Mouse (Mus musculus): Measurements from ENCODE around the gene Pgd.
"Not testable (repeated sequence)": the region's sequence is repeated elsewhere in the genome, so short reads cannot be mapped to it uniquely, and the experiment has no call there.

Pgd gene

DNA sequence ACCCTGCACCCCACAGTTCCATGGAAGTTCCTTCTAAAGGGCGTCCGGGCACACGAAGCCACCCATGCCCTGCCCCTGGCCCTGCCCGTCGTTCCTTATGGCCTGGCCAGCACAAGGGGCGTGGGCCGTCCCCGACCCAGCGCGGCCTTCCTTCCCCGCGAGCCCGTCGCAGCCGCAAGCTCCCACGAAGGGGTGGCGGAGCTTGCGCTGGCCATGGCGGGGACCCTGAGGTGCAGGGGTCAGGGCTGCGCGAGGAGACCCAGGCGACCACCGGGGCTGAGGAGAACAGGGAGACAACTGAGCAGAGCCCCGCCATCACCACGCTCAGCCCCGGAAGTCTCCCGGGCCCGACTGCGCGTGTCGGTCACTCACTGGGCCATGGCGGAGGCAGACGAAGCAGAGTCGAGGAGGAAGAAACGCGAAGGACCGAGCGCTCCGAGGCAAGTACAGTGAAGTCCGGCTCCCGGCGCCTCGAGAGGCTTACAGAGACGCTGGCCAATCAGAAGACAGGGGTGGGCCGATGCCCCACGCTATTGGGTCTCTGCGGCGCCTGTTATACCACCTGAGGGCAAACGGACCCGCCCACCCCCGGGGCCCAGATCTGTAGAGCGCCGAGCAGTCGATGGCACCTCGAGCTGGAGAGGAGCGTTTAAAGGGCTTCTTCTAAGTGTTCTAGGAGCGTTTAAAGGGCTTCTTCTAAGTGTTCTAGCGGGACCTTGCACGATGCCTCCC lies at the start of gene Pgd:
Pgd (minus strand) TSS at position 557 of the 732 bp plus-strand sequence.
- peak; percentile 98 for DNase-seq

DNA sequence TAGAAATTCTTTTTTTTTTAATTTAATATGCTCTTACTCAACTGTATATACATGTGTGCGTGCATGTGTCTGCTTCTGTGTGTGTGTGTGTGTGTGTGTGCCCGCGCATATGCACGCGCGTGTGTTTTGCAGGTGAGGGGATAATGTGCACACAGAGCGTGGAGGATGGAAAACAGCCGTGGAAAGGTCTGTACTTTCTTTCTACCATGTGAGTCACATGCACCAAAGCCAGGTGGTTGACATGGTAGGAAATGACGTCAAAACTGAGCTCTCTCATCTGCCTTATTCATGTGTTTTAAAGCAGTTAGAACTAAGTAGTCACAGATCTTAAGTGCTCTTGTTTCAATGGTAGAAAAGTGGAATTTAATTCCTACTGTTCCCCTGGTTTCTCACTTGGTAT lies 49.4 kb upstream of the Pgd start:
- DNase-seq = no peak

DNA sequence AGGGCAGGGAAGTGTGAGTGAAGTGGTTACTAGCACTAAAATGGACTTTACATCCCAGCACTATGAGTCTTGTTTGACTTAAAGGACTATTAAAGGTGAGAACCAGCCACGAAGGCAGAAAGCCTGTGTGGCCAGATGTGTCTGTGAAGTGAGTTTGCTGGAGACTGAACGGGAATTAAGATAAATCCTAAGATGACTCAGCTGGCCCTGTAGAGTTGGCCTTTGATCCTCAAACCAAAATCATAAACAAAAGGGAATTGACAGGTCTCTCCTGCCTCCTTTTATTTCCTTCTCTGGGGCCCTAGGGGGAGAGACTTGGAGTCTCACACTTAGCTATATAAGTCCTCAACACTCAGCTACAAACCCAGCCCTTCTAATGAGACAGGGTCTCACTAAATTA lies 48.8 kb upstream of the Pgd start:
- DNase-seq = no peak

DNA sequence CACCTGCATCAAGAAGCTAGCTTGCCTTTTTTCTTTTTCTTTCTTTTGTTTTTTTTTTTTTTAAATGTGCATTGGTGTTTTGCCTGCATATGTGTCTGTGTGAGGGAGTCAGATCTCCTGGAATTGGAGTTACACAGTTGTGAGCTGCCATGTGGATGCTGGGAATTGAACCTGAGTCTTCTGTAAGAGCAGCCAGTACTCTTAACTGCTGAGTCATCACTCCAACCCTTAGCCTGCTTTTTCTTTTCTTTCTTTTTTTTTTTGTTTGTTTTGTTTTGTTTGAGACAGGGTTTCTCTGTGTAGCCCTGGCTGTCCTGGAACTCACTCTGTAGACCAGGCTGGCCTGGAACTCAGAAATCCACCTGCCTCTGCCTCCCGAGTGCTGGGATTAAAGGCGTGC lies 47.9 kb upstream of the Pgd start:
- DNase-seq = not testable (repeated sequence)

DNA sequence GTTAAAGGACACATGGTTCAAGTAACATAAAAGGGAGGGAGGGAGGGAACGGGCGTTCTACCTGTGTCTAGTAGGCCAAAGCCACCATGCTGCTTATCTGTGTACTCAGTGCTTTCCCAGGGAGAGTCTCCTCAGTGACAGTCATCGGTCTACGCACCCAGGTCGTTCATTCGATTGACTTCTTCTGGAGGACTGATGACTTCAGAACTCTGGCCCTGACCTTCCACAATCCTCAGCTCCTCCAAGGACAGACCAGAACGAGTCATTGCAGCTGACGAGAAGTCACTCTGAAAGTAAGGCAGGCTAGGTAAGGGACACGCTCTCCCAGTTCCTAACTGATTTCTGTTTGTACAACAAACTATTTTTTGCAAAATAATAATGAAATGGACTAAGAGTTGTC lies 46.9 kb upstream of the Pgd start:
- no peak for DNase-seq

DNA sequence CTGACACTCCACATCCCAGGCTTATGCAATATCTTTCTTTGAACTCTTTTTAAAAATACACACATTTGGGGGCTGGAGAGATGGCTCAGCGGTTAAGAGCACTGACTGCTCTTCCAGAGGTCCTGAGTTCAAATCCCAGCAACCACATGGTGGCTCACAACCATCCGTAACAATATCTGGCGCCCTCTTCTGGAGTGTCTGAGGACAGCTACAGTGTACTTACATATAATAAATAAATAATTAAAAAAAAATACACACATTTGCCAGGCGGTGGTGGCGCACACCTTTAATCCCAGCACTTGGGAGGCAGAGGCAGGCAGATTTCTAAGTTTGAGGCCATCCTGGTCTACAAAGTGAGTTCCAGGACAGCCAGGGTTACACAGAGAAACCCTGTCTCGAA lies 44.9 kb upstream of the Pgd start:
- peak; percentile 26 to 46 for DNase-seq

DNA sequence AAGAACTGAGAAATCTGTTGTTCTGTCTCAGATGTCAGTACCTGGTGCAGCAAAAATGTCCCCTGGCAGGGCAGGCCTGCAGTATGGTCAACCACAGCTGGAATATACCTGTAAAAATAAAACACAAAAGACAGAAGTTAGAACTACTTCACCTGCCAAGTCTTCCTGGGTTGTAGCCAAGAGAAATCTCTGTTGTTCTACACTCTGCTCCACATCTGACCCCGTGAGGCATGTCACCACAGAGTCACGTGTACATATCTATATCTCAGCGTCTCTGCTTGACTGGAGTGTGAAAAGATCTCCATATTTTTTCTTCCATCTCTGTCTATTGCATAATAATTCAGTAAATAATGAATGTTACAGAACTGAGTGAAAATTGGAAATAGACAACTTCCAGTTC lies 35.9 kb upstream of the Pgd start:
- DNase-seq = peak in 1 of 2 experiments; percentile 19

DNA sequence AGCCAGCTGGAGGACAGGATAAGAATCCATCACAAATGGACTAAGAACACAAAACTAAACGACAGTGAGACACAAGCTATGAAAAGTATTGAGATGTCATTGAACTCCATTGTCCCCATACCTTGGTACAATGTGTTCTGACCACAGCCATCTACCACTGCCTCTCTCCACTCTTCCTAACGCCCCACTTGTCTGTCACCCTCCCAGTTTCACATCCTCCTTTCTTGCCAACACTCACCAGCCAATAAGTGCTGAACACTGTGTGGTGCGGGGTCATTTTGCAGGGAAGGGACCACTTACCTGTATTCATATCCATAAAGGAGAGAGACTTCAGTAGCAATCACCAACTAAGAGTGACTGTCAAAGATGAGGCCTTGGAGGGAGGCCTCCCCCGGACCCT lies 34.5 kb upstream of the Pgd start:
- no peak for DNase-seq

DNA sequence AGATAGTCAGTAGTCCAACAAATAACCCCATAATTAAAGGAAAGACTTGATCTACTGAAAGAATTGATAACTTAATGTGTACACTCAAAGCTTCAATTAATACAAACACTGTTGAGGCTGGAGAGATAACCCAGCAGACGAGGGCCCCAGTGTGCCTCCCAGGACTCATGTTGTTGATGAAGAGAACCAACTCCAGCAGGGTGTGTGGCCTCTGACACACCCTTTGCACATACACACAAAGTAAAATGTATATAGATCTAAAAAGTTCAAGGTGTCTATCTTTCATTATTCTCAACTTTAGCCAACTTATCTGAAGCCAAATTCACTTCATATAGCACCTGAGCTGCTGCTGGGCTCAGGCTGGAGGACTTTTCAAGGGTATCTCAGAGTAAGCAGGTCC lies 30.6 kb upstream of the Pgd start:
- no peak for DNase-seq

DNA sequence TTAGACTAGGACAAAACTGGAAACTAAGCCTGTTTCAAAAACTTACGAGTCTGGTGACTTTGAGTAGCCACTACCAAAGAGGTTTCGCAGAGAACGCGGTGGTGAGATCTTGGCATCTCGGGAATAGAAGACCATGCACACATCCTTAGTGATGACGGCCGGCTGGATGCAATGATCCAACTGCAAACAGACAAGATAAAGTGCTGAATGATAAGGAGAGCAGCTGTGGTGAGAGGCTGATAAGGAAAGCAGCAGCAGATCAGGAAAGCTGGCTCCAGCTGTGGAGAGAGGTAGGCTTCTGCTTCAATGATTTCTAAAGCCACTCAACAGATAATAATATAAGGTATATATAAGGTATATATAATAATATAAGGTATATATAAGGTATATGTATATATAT lies 24.5 kb upstream of the Pgd start:
- DNase-seq = no peak

DNA sequence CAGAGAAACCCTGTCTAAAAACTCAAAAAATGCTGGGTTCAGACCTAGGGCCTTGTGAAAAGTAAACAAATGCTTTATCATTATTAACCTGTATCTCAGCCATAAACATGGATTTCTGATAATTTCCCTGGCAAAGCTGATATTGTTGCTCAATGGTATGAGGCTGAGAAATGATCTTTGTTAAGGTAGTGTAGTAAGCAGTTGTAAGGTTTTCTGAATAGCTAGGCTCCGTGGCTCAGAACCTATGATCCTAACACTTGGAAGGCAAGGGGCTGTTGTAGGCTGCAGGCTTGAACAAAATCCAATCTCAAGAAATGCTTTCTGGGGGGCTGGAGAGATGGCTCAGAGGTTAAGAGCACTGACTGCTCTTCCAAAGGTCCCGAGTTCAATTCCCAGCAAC lies 22.0 kb upstream of the Pgd start:
- DNase-seq = no peak

DNA sequence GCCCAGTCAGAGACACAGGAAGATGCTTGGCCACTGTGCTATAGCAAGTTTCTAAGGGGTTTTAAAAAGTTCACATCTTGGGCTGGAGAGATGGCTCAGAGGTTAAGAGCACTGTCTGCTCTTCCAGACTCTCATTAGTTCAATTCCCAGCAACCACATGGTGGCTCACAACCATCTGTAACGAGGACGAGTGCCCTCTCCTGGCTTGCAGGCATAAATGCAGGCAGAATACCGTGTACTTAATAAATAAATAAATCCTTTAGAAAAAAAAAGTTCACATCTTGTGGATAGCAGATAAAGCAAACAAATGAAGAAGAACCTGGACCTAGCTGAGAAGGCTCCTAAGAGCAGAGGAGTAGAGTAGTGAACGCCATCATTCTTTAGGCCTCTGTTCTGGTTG lies 16.2 kb upstream of the Pgd start:
- DNase-seq = peak; percentile 37 to 40

DNA sequence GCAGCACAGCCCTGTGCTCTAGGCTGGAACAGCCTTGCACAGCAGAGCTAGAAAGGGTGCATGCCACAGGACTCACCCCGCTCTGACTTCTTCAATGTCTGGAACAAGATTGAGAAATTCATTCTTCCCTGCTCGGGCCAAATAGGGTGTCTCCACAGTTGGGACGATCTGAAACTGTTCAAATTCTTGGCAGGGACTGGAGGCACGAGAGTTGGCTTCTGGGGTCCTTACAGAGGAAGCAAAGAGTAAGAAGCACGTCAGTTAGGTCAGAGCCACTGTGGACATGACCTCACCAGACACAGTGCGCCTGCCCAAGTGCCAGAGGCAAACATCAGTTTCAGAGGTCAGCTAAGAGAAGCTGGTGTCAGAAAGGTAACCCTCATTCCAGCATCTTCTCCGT lies 15.6 kb upstream of the Pgd start:
- no peak for DNase-seq

DNA sequence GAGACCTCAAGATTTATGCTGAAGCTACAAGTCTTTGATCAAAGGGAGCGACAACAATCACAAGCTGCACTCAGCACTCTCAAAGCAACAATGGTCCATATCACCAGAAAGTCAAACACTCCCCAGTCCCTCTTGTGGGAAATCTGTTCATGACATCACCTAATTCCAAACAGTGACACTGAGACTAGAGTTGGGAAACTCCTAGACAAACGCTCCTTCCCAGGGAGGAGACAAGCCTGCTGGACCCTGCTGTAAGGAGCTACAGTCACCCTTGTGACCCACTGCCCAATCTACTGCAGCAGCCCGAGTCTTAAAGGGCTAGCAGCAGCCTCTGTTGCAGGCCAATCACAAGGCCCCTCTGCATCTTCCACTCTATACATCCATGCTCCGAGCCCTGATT lies 13.0 kb upstream of the Pgd start:
- no peak for DNase-seq

DNA sequence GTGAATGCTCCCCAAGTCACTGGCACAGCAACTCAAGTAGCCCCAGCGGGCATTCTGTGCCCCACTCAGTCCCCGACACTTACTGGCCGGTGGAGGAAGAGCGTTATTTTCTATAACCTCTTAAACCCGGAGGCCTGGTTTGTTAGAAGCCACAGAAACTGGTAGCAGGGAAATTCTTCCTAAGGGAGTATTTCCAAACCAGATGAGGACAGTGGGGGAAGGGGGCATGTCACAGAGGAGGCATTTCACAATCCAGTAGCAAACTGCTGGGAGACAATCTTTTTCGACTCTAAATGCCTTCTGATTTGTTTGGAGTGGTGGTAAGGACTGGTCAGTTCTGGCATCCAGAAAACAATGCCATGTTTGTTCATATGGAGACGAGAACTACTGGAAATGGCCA lies 12.6 kb upstream of the Pgd start:
- DNase-seq = no peak

DNA sequence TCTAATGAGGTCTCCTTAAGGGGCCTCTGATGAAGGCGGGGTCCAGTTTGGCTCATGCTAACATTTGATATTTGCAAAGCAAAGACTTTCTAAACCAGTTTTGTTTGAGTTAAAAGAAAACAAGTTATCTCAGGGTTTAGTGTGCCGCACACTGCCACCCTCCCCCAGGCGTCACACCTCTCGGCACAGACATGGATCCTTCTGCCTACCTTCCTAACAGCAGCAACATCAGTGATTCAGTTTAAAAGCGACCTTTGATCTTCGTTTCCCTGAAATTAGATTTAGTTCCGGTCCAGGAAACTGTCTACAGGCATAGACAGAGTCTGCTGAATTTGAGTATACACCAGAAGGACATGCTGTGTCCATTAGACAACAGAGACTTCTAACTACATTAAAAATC lies 11.8 kb upstream of the Pgd start:
- DNase-seq = no peak

DNA sequence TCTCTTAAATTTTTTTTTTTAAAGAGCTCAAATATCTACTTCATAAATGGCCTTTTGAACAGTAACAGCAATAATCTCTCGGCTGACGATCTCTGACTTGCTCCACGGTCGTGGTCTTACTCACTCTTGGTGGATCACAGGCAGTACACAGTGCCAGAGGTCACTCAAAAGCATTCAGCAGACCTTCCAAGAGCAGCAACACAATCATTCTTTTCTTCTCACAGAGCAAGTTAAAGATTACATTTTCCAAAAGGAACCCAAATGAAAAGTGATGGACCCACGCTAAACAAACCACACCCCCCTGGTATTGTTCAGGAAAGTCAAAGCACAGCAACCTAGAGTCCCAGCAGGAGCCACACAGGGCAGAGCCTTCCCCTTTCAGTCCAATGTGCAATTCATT lies 10.5 kb upstream of the Pgd start:
- no peak for DNase-seq

DNA sequence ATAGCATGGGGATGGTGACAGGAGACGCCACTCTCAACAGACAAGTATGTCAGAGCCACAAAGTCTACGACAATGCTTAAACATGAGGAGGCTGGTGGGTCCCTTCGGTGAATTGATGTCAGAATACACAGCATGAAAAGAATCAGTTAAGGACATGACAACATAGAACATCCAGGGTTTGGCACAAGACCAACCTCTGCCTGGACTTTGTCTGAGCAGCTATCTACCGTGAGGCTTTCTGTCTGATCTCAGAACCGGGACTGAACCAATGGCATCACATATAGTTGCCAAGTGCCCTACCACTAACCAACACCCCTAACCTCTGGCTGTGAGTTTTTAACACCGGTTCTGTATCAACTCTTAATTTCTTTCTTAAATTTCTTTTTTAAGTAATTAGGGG lies 10.1 kb upstream of the Pgd start:
- DNase-seq = no peak

DNA sequence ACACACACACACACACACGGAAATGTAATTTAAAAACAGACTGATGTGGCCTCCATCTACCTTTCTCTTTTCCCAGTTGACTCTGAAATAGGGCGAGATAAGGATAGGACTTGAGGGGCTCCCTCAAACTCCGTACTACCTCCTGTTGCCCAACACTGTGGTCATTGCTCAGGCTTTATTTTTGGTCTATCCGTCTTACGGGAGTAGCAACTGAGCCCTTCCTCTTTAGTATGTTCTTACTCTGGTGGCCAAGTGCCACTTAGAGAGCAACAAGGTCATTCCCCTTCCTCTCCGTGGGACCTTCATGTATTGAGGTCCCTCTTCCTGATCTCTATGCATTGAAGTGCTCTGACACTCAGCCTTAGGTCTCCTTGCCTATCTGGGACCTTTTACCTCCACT lies 7.1 kb upstream of the Pgd start:
- no peak for DNase-seq

DNA sequence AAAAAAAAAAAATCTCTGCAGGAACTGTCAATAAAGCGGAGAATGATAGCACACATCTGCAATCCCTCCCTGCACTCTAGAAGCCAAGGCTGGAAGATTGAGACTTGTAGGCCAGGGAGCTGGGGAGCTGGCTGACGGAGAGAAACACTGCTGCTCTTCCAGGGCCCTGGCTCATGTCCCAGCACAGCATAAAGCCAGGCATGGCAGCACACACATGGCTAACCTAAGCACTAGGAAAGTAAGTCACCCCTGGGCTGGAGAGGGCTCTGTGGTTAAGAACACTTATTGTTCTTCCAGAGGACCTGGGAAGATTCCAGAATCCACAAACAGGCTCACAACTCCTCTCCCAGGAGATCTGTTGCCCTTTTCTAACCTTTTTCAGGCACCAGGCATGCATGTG lies 6.1 kb upstream of the Pgd start:
- DNase-seq = peak; percentile 56 to 71

DNA sequence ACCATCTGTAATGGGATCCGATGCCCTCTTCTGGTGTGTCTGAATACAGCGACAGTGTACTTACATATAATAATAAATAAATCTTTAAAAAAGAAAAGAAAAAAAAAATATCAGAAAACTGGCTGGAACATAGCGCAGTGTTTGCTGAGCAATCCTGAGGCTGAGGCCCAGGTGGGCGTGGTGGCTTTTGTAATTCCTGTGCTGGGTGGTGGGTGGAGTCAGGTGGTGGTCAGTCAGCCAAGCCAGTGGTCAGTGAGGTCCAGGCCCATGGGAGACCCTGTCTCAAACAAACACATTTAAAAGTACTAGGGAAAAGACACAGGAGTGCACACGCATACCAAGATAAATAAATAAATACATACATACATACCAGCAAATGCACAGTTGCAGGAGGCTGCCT lies 5.5 kb upstream of the Pgd start:
- no peak for DNase-seq

DNA sequence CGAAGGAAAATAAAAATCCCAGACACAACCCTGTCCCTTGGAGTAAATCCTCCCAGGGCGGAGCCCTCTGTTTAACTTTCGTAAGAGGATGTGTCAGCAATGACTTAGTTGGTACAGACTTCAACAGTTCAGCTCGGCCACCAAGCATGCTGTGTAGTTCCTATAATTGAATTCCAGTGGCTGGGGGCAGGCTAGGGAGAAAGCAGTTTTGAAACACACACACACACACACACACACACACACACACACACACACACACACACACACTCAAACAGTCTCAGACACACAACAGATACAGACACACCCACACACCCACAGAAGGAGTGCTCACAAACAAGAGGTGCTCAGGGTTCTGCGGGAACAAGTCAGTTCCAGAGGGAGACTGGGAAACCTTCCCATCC lies 5.0 kb upstream of the Pgd start:
- no peak for DNase-seq

DNA sequence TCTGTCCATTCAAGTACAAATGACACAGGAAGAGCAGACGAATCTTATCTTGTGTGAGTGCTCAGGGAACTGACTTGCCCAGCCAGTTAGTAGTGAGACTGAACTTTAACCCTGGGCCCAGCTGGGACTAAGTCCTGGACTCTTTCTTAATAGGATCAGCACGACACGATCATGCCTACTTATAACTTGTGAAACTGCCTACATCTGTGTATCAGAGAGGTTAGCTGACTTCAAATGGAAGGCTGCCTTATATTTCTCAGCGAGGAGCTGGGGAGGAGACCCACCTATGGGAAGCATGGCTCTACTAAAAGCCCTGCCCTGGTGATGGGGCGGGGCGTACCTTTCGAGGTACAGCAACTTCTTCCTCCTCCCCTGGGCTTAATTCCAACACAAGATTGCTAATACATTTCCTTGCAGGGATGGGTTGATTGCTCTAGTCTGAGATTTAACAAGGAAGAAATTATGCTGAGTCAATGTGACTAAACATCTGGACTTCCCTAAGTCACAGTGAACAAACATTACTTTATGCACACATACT lies 3.9 kb upstream of the Pgd start:
- no peak for DNase-seq

DNA sequence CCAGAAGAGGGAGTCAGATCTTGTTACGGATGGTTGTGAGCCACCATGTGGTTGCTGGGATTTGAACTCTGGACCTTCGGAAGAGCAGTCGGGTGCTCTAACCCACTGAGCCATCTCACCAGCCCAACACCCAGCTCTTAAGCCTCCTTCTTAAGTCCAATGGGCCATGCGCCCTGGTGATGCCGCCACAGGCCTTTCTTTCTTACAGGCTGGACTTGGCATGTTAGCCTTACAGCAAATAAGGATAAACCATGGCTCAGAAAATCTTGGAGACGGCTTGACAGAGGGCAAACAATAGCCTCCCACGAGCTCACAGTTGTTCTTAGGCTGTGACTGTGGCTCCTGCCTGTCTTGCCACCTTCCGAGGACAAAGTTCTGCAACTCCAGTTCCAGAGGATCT lies 3.4 kb upstream of the Pgd start:
- DNase-seq = not testable (repeated sequence)

DNA sequence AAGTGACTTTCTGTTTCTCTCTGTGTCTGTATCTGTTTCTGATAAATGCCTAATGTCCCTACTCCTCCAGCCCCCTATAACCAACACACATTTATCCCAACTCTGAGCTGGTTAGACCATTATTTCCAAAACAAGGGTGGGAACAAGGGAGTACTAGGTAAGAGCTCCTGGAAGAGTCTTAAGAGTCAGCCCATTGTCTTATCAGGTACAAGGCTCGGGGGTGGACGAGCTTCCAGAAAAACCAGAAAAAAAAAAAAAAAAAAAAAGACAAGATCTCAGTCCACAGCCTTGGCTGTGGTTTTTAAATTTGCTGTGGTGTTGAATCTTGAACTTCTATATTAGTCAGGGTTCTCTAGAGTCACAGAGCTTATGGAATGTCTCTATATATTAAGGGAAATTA lies 1.4 kb upstream of the Pgd start:
- DNase-seq = no peak
